Mouse (Mus musculus) hindbrain, embryonic 14.5 days (tissue): Measurements from ENCODE around the gene Myo1c. TPM values are rescaled to one million over a fixed set of nuclear protein-coding genes. Genes with fewer than 3 reads are reported as not detected.

Experiments
- ATAC-seq: fragments of 200-750 bp; cut with Nextera tagmentation; 2 replicates; pipeline ENCODE4 v1.8.0; 2017; ENCODE audit warnings: moderate number of reproducible peaks, mild to moderate bottlenecking, moderate TSS enrichment, moderate library complexity; ENCODE audit not compliant: low FRiP score
- DNase-seq: peaks from one replicate; pipeline ENCODE4 v3.0.0-alpha.2; 2015; ENCODE audit warnings: low spot score
- H3K27ac ChIP-seq: fragments of 300-500 bp; sonication (generic); 2 replicates; pipeline ENCODE4 v1.5.1; 2014; ENCODE audit warnings: mild to moderate bottlenecking, moderate library complexity
- H3K27me3 ChIP-seq: fragments of 300-500 bp; sonication (generic); 2 replicates; pipeline ENCODE4 v1.6.1; 2014; ENCODE audit warnings: mild to moderate bottlenecking, low read length, mixed read lengths; ENCODE audit not compliant: control insufficient read depth, insufficient read depth
- H3K36me3 ChIP-seq: fragments of 300-500 bp; sonication (generic); replicated peaks from 2 replicates; pipeline ENCODE4 v1.6.1; 2014; ENCODE audit not compliant: control insufficient read depth, insufficient read depth
- H3K4me1 ChIP-seq: fragments of 300-500 bp; sonication (generic); replicated peaks from 2 replicates; pipeline ENCODE4 v1.6.1; 2014; ENCODE audit warnings: antibody characterized with exemption, low read length, mixed read lengths; ENCODE audit not compliant: control insufficient read depth, insufficient read depth
- H3K4me2 ChIP-seq: fragments of 300-500 bp; sonication (generic); replicated peaks from 2 replicates; pipeline ENCODE4 v1.6.1; 2014; ENCODE audit warnings: mild to moderate bottlenecking, moderate library complexity
- H3K4me3 ChIP-seq: fragments of 300-500 bp; sonication (generic); replicated peaks from 2 replicates; pipeline ENCODE4 v1.5.1; 2014; ENCODE audit warnings: mild to moderate bottlenecking, low read length
- H3K9ac ChIP-seq: fragments of 300-500 bp; sonication (generic); 2 replicates; pipeline ENCODE4 v1.6.1; 2014
- H3K9me3 ChIP-seq: fragments of 300-500 bp; sonication (generic); 2 replicates; pipeline ENCODE4 v1.6.1; 2016; ENCODE audit warnings: low read length; ENCODE audit not compliant: control insufficient read depth
- WGBS: fragments of 180-500 bp; shearing (Covaris S2); extraction: QIAGEN DNeasy Blood & Tissue Kit; methylation state at CpG from one replicate; pipeline ENCODE4 v1.1.7; 2014; 5-methylcytosine and 5-hydroxymethylcytosine counted together
- polyA plus RNA-seq: library from polyadenylated mRNA; unstranded; fragments of >200 nt; fragmentation: Nextera tagmentation; extraction: Ambion mirVana; gene quantifications from 2 replicates; pipeline ENCODE4 v1.2.1, GENCODE M21; 2014

Gene Myo1c
- polyA plus RNA-seq, 1 experiment from 2014 or later, result 8.7 TPM

GRCm38 (mm10) chr11:75643323-75643722 lies 7.0 kb upstream of the Myo1c start:
- Histone ChIP-seq H3K9ac (no peak overlapping the region), H3K9me3 (no peaks in the 10 kb centered on the region)
- WGBS, result 82% methylated on average over 5 of the region's 5 CpGs

GRCm38 (mm10) chr11:75644684-75645083 lies 5.6 kb upstream of the Myo1c start:
- Histone ChIP-seq H3K27ac (no peak overlapping the region), H3K4me2 (no peak overlapping the region), H3K36me3 (peaks cover 8% of the 10 kb centered on the region), H3K9ac (no peak overlapping the region), H3K9me3 (no peaks in the 10 kb centered on the region), H3K27me3 (no peaks in the 10 kb centered on the region), H3K4me1 (0 out of 2 replicates have a peak, but pooled peaks cover 4% of the 10 kb centered on the region), H3K4me3 (no peak overlapping the region)
- no peak for ATAC-seq
- 93% methylated on average over 9 of the region's 9 CpGs for WGBS
- no peak for DNase-seq

More at GRCm38 (mm10) chr11:75643323-75643722, 7.0 kb upstream of the Myo1c start:
- no peak overlapping the region for H3K4me2 ChIP-seq
- H3K36me3 ChIP-seq, result peaks cover 15% of the 10 kb centered on the region
- DNase-seq, result no peak
- no peaks in the 10 kb centered on the region for H3K27me3 ChIP-seq
- 0 out of 2 replicates have a peak, but pooled peaks cover 4% of the 10 kb centered on the region for H3K4me1 ChIP-seq
- no peak overlapping the region for H3K27ac ChIP-seq
- no peak overlapping the region for H3K4me3 ChIP-seq
- no peak for ATAC-seq

GRCm38 (mm10) chr11:75647681-75648211 lies 2.6 kb upstream of the Myo1c start:
- Histone ChIP-seq H3K27ac (no peak overlapping the region), H3K4me1 (0 out of 2 replicates have a peak, but pooled peaks cover 4% of the 10 kb centered on the region), H3K36me3 (peaks cover 8% of the 10 kb centered on the region), H3K9me3 (no peaks in the 10 kb centered on the region), H3K4me3 (no peak overlapping the region), H3K9ac (no peak overlapping the region), H3K4me2 (no peak overlapping the region), H3K27me3 (0 out of 2 replicates have a peak, but pooled peaks cover 1% of the 10 kb centered on the region)
- peak; percentile 69 for ATAC-seq
- 59% methylated on average over 6 of the region's 6 CpGs for WGBS
- no peak for DNase-seq

- H3K27ac ChIP-seq, result no peak overlapping the region
- 77% methylated on average over 4 of the region's 4 CpGs for WGBS
These were observed 1.1 kb upstream of the Myo1c start for GRCm38 (mm10) chr11:75649155-75649561.

GRCm38 (mm10) chr11:75650958-75651425 lies 688 bp downstream of the Myo1c start:
- H3K9ac ChIP-seq, result peak overlapping the region; percentile 73
- peak overlapping the region; percentile 79 for H3K4me2 ChIP-seq
- peaks cover 27% of the 10 kb centered on the region for H3K27me3 ChIP-seq
- WGBS, result 47% methylated on average over 13 of the region's 13 CpGs
- H3K9me3 ChIP-seq, result no peaks in the 10 kb centered on the region
- peak overlapping the region; percentile 49 for H3K4me3 ChIP-seq
- DNase-seq (no peak), ATAC-seq (no peak)
- H3K4me1 ChIP-seq, result peaks cover 19% of the 10 kb centered on the region; the same call in 1 of the 2 replicates
- H3K27ac ChIP-seq, result no peak overlapping the region
- no peaks in the 10 kb centered on the region for H3K36me3 ChIP-seq

More at GRCm38 (mm10) chr11:75649155-75649561, 1.1 kb upstream of the Myo1c start:
- ATAC-seq, result no peak
- Histone ChIP-seq H3K36me3 (peaks cover 4% of the 10 kb centered on the region), H3K4me1 (peaks cover 14% of the 10 kb centered on the region; the same call in 1 of the 2 replicates), H3K4me3 (no peak overlapping the region), H3K9me3 (no peaks in the 10 kb centered on the region), H3K4me2 (no peak overlapping the region), H3K27me3 (peaks cover 15% of the 10 kb centered on the region), H3K9ac (no peak overlapping the region)
- no peak for DNase-seq

- WGBS, result under 1% methylated on average over 54 of the region's 54 CpGs
- H3K36me3 ChIP-seq, result no peaks in the 10 kb centered on the region
- H3K27ac ChIP-seq, result no peak overlapping the region
- peak overlapping the region; percentile 79 for H3K4me2 ChIP-seq
- peak; percentile 55 for DNase-seq
- H3K9me3 ChIP-seq, result no peaks in the 10 kb centered on the region
- peaks cover 34% of the 10 kb centered on the region for H3K27me3 ChIP-seq
- peak; percentile 46 for ATAC-seq
- H3K9ac ChIP-seq, result peak overlapping the region; percentile 73
- H3K4me1 ChIP-seq, result peaks cover 22% of the 10 kb centered on the region; the same call in 1 of the 2 replicates
- peak overlapping the region; percentile 49 for H3K4me3 ChIP-seq
These were observed 1.3 kb downstream of the Myo1c start for GRCm38 (mm10) chr11:75651426-75652221.

GRCm38 (mm10) chr11:75652222-75652941 lies 2.1 kb downstream of the Myo1c start:
- Histone ChIP-seq H3K27me3 (peaks cover 37% of the 10 kb centered on the region), H3K4me3 (peak overlapping the region; percentile 49), H3K27ac (no peak overlapping the region), H3K4me1 (peaks cover 19% of the 10 kb centered on the region; the same call in 1 of the 2 replicates), H3K4me2 (peak overlapping the region; percentile 79), H3K9me3 (no peaks in the 10 kb centered on the region), H3K36me3 (no peaks in the 10 kb centered on the region), H3K9ac (peak overlapping the region; percentile 73; the same call in 1 of the 2 replicates)
- ATAC-seq (no peak), DNase-seq (no peak)
- WGBS, result 17% methylated on average over 20 of the region's 20 CpGs

- H3K27me3 ChIP-seq, result peaks cover 37% of the 10 kb centered on the region
- no peak overlapping the region; the same call in 1 of the 2 replicates for H3K9ac ChIP-seq
- ATAC-seq (no peak), DNase-seq (no peak)
- no peak overlapping the region for H3K27ac ChIP-seq
- 28% methylated on average over 14 of the region's 14 CpGs for WGBS
- H3K36me3 ChIP-seq, result no peaks in the 10 kb centered on the region
- peak overlapping the region; percentile 43; the same call in 1 of the 2 replicates for H3K4me3 ChIP-seq
- no peaks in the 10 kb centered on the region for H3K9me3 ChIP-seq
- H3K4me2 ChIP-seq, result peak overlapping the region; percentile 73
- H3K4me1 ChIP-seq, result peaks cover 19% of the 10 kb centered on the region; the same call in 1 of the 2 replicates
These were observed 2.8 kb downstream of the Myo1c start for GRCm38 (mm10) chr11:75652942-75653684.
